Mouse (Mus musculus) G1E (cell line): ENCODE measurements around the gene Ppp3cb.

Experiments used
- CTCF ChIP-seq: IDR thresholded peaks from 2 replicates; pipeline ENCODE4 v1.5.1; 2012; ENCODE audit warnings: low read depth, low read length, inconsistent platforms, mixed read lengths
- GATA1 ChIP-seq: IDR thresholded peaks from 2 replicates; pipeline ENCODE4 v1.6.1; 2012; ENCODE audit warnings: borderline replicate concordance, low read length, inconsistent platforms, mixed read lengths
- GATA2 ChIP-seq: IDR thresholded peaks from 2 replicates; pipeline ENCODE4 v1.6.1; 2012; ENCODE audit warnings: low read depth, low read length, inconsistent platforms, borderline replicate concordance
- POLR2AphosphoS5 ChIP-seq: IDR thresholded peaks from 2 replicates; pipeline ENCODE4 v1.6.1; 2012; ENCODE audit warnings: low read depth, low read length, inconsistent platforms; ENCODE audit not compliant: insufficient replicate concordance
- TAL1 ChIP-seq: conservative IDR thresholded peaks from 2 replicates; pipeline ENCODE4 v1.6.1; 2012; ENCODE audit warnings: low read depth, low read length, inconsistent platforms, mixed read lengths

DNA sequence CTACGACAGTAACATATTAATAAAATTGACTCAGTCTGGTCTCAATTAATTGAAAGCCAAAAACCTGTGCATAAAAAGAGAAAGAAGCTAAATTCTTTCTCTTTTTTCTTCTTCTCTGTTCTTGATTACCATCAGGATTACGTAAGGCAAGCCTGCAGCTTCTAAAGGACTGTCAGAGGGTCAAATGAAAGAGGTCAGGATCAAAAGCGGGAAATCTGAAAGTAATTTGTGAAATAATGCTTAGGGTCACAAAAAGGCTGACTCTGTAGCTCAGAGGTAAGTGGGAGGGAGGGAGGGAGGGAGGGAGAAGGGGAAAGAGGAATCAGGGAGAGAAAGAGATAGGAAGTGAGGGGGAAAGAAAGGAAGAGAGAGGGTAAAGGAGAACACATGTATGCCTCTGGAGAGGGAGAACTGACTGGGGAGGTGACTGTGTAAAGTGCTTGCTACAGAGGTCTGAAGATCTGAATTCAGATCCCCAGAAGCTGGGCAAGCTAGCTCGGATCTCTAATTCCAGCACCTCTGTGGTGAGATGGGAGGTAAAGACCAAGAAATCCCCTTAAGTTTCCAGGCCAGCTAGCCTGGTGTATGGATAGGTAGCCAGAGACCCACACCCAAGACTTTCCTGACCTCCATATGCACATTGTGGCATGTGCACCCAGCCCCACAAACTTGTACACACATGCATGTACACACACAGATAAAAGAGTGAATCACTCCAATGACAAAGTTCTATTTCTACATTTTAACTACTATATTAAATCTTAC, 68.9 kb downstream of the Ppp3cb start:
- no peak for TF ChIP-seq CTCF
- TF ChIP-seq GATA1, result no peak
- TF ChIP-seq TAL1, result no peak
- no peak for TF ChIP-seq GATA2
- TF ChIP-seq POLR2AphosphoS5, result no peak
